Mouse (Mus musculus) MEL (cell line): ENCODE results near the gene Sprr2f.

Experiments used
- CTCF ChIP-seq, 3 experiments: IDR thresholded peaks in 2 of 3; conservative IDR thresholded peaks in 1 of 3; 2 replicates each; pipeline ENCODE4 v1.5.1; 2011 to 2012; ENCODE audit warnings: low read length in 3 of 3, low read depth in 2 of 3, mild to moderate bottlenecking in 2 of 3, improper control_type of control experiment in 1 of 3, inconsistent platforms in 1 of 3, mixed read lengths in 1 of 3, moderate library complexity in 1 of 3; ENCODE audit not compliant: control insufficient read depth in 1 of 3, insufficient read depth in 1 of 3, poor library complexity in 1 of 3, severe bottlenecking in 1 of 3
- E2F4 ChIP-seq: IDR thresholded peaks from 2 replicates; pipeline ENCODE4 v1.6.1; 2011; ENCODE audit warnings: low read depth, low read length, improper control_type of control experiment, borderline replicate concordance
- ETS1 ChIP-seq: IDR thresholded peaks from 2 replicates; pipeline ENCODE4 v1.6.1; 2012; ENCODE audit warnings: low read depth, mild to moderate bottlenecking, inconsistent platforms, low read length, improper control_type of control experiment, moderate library complexity
- GABPA ChIP-seq: IDR thresholded peaks from 2 replicates; pipeline ENCODE4 v1.6.1; 2012; ENCODE audit warnings: low read depth, mild to moderate bottlenecking, inconsistent platforms, low read length, improper control_type of control experiment, moderate library complexity
- GATA1 ChIP-seq: IDR thresholded peaks from 2 replicates; pipeline ENCODE4 v1.6.1; 2011; ENCODE audit warnings: low read depth, low read length, improper control_type of control experiment
- HCFC1 ChIP-seq: IDR thresholded peaks from 2 replicates; pipeline ENCODE4 v1.6.1; 2012; ENCODE audit warnings: low read depth, mild to moderate bottlenecking, inconsistent platforms, low read length, improper control_type of control experiment, moderate library complexity
- MAFK ChIP-seq: IDR thresholded peaks from 2 replicates; pipeline ENCODE4 v1.6.1; 2011; ENCODE audit warnings: low read depth, mild to moderate bottlenecking, low read length, improper control_type of control experiment, borderline replicate concordance
- MAX ChIP-seq: IDR thresholded peaks from 2 replicates; pipeline ENCODE4 v1.6.1; 2011; ENCODE audit warnings: low read length, improper control_type of control experiment
- MXI1 ChIP-seq: IDR thresholded peaks from 2 replicates; pipeline ENCODE4 v1.6.1; 2011; ENCODE audit warnings: mild to moderate bottlenecking, low read depth, low read length, improper control_type of control experiment
- POLR2A ChIP-seq, 2 experiments: IDR thresholded peaks; 2 replicates each; pipeline ENCODE4 v1.6.1; 2011 to 2012; ENCODE audit warnings: low read length in 2 of 2, mild to moderate bottlenecking in 2 of 2, control low read depth in 1 of 2, improper control_type of control experiment in 1 of 2, low read depth in 1 of 2, moderate library complexity in 1 of 2; ENCODE audit not compliant: control insufficient read depth in 1 of 2, insufficient read depth in 1 of 2, poor library complexity in 1 of 2
- SIN3A ChIP-seq: IDR thresholded peaks from 2 replicates; pipeline ENCODE4 v1.6.1; 2012; ENCODE audit warnings: low read length, improper control_type of control experiment, inconsistent platforms

DNA sequence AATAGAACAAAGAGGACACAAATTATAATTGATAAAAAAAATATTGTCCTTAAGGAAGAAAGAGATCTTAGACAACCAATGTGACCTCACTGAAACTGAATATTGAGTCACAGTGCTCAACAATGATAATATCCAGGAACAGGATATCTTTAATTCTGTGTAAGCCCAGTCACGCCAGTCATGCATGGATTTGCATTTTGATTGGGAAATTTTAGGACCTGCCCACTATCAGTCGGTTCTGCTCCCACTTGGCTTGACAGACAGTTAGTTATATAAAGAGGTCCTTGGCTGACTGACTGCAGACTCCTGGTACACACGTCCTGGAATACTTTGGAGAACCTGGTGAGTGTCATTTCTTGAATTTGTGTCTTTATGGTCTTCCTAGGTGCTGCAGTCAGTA is at the start of gene Sprr2f:
- TF ChIP-seq POLR2A (IDR thresholded peaks at IDR 0.05; ENCODE audit: control insufficient read depth in 1 of 2, insufficient read depth in 1 of 2, low read depth in 1 of 2, low read length in 2 of 2, poor library complexity in 1 of 2), result no peak
- no peak for TF ChIP-seq MAX
- TF ChIP-seq ETS1, result no peak
- no peak for TF ChIP-seq CTCF (IDR thresholded peaks at IDR 0.05 in 2 of 3, conservative IDR thresholded peaks at IDR 0.05 in 1 of 3; ENCODE audit: control insufficient read depth in 1 of 3, insufficient read depth in 1 of 3, low read depth in 2 of 3, low read length in 3 of 3, poor library complexity in 1 of 3, severe bottlenecking in 1 of 3)
- TF ChIP-seq E2F4, result no peak
- no peak for TF ChIP-seq HCFC1
- no peak for TF ChIP-seq SIN3A
- no peak for TF ChIP-seq GATA1
- no peak for TF ChIP-seq MAFK
- no peak for TF ChIP-seq MXI1
- no peak for TF ChIP-seq GABPA
